Mouse (Mus musculus) olfactory bulb, adult 2 months (tissue): ENCODE data around the gene Cst13. TPM values are rescaled to one million over a fixed set of nuclear protein-coding genes. Genes with fewer than 3 reads are reported as not detected.

ENCODE experiments used
- H3K27ac ChIP-seq: fragments of 200-500 bp; 2 replicates; pipeline ENCODE4 v1.5.1; 2012; ENCODE audit warnings: low read depth, low read length; ENCODE audit not compliant: insufficient read depth
- H3K4me1 ChIP-seq: fragments of 200-500 bp; 2 replicates; pipeline ENCODE4 v1.6.1; 2012; ENCODE audit warnings: low read length; ENCODE audit not compliant: control insufficient read depth, insufficient read depth
- H3K4me3 ChIP-seq: fragments of 200-500 bp; 2 replicates; pipeline ENCODE4 v1.5.1; 2012; ENCODE audit warnings: mild to moderate bottlenecking, low read depth, low read length, moderate library complexity; ENCODE audit not compliant: insufficient read depth
- CTCF ChIP-seq: fragments of 200-500 bp; IDR thresholded peaks from 2 replicates; pipeline ENCODE4 v1.5.1; 2012; ENCODE audit warnings: low read depth, mild to moderate bottlenecking, low read length, moderate library complexity; ENCODE audit not compliant: insufficient read depth
- POLR2A ChIP-seq: fragments of 200-500 bp; IDR thresholded peaks from 2 replicates; pipeline ENCODE4 v1.6.1; 2012; ENCODE audit warnings: mild to moderate bottlenecking, low read depth, low read length, moderate library complexity; ENCODE audit not compliant: insufficient read depth
- WGBS: fragments of 180-500 bp; shearing (Covaris S2); methylation state at CpG from one replicate; pipeline ENCODE4 v1.1.7; 2018; 5-methylcytosine and 5-hydroxymethylcytosine counted together
- polyA plus RNA-seq: library from polyadenylated mRNA; stranded (reverse); fragments of >200 nt; gene quantifications from 2 replicates; pipeline ENCODE4 v1.2.4, GENCODE M21; 2012; ENCODE audit warnings: low replicate concordance; ENCODE audit not compliant: missing spikeins, insufficient read depth, insufficient read length

Cst13 gene
- polyA plus RNA-seq, 1 experiment = not detected

DNA sequence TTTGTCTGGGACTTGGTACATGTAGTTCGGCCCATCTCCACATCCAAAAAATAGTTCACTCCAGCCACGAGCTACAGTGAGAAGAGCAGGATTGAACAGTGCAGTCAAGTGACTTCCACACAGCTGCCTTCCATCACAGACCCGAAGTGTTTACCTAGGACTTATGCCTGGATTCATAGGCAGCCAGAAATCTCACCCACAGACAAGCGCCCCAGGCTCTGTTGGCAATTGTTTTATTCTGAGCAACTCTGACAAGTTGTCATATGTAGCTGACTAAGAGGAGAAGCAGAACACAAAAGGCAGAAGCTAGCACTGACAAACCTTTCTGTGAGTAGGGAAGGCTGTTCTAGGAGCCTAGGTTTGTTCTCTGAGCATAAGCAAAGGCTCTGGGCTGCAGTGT, 53.0 kb downstream of the Cst13 start:
- TF ChIP-seq POLR2A = no peak
- TF ChIP-seq CTCF = no peak
- peaks cover 7% of the 10 kb centered on the region; the same call in 1 of the 2 replicates for H3K4me1 ChIP-seq
- H3K4me3 ChIP-seq = peak overlapping the region; percentile 29
- WGBS = 45% methylated on average over 4 of the region's 4 CpGs
- peak overlapping the region; percentile 84 for H3K27ac ChIP-seq

- TF ChIP-seq POLR2A = no peak
- no peak for TF ChIP-seq CTCF
- WGBS = 7% methylated on average over 3 of the region's 3 CpGs
- Histone ChIP-seq H3K4me3 (peak overlapping the region; percentile 88), H3K27ac (peak overlapping the region; percentile 84), H3K4me1 (peaks cover 7% of the 10 kb centered on the region; the same call in 1 of the 2 replicates)
Observed at GRCm38 (mm10) chr2:148874224-148874616, 54.3 kb downstream of the Cst13 start.

DNA sequence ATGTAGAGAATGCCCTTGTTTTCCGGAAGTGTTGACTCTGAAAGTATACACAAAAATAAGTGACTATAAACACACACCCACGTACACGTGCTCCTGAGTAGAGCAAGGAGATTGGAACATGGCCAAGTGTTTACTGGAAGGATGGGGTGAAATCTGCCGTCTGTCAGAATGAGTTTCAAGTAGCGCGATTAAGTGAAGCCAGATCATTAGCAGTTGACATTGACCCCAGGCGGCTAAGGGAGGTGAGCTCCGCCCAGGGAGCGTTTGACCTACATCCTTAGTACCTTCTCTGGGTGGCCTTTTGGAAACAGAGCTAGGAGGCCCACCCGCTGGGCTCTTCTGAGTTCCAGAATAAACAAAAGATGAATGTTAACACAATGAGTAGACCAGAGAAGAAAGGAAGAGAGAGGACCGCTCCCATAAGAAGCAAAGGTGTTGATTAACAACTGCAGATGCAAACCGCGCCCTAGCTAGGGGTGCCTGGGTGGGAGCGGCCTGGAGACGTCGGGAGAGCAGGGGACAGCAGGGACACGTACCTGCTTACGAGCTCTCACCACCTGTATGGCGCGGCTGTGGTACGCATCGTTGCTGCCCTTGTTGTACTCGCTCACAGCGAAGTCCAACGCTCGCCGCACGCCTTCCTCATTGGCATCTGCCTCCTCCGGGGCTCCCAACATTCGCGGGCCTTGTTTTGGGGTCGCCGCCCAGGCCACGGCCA, 54.9 kb downstream of the Cst13 start:
- Histone ChIP-seq H3K4me1 (peaks cover 7% of the 10 kb centered on the region; the same call in 1 of the 2 replicates), H3K4me3 (peak overlapping the region; percentile 88), H3K27ac (peak overlapping the region; percentile 84)
- WGBS = under 1% methylated on average over 34 of the region's 34 CpGs
- TF ChIP-seq POLR2A (no peak), CTCF (no peak)

DNA sequence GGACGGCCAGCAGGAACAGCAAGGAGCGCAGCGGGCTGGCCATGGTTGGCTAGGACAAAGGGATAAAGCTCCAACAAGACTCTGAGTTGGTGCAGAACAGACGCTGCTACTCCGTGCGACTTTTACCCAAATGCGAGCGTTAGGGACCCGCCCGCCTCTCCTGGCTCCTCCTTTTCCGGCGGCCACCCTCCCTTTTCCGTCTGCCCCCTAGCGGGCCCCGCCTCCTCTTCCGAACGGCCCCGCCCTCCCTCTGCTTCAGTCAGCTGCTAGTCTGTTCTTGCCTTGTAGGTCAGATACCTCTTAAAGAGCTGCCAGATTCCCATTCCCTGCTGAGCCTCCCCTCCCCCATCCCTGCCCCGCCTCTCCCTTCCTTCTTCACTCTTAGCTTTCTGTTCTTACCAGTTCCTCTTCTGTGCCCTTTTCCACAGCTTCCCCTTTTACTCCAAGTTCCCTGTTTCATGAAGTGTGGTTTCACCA, 55.5 kb downstream of the Cst13 start, which contains the start of gene Cst3:
Gene Cst3, minus strand, starts transcription at position 358 of the 477 bp plus-strand sequence.
- peak; percentile 58; the same call in 1 of the 2 replicates for TF ChIP-seq POLR2A
- no peak; the same call in 1 of the 2 replicates for TF ChIP-seq CTCF
- peak within 1 kb of the TSS; percentile 88 for H3K4me3 ChIP-seq
- peaks cover 7% of the 10 kb centered on the region; the same call in 1 of the 2 replicates for H3K4me1 ChIP-seq
- WGBS = under 1% methylated on average over 19 of the region's 19 CpGs
- peak within 1 kb of the TSS; percentile 84 for H3K27ac ChIP-seq

GRCm38 (mm10) chr2:148877016-148877770, 57.3 kb downstream of the Cst13 start:
- Histone ChIP-seq H3K4me3 (no peak overlapping the region), H3K27ac (no peak overlapping the region), H3K4me1 (peaks cover 5% of the 10 kb centered on the region; the same call in 1 of the 2 replicates)
- 50% methylated on average over 3 of the region's 3 CpGs for WGBS
- no peak for TF ChIP-seq CTCF
- TF ChIP-seq POLR2A = no peak

- 13% methylated on average over 2 of the region's 2 CpGs for WGBS
- TF ChIP-seq CTCF (no peak), POLR2A (no peak)
- Histone ChIP-seq H3K4me3 (no peak overlapping the region), H3K4me1 (peaks cover 3% of the 10 kb centered on the region; the same call in 1 of the 2 replicates), H3K27ac (no peak overlapping the region)
Observed at GRCm38 (mm10) chr2:148878641-148879130, 58.8 kb downstream of the Cst13 start.

DNA sequence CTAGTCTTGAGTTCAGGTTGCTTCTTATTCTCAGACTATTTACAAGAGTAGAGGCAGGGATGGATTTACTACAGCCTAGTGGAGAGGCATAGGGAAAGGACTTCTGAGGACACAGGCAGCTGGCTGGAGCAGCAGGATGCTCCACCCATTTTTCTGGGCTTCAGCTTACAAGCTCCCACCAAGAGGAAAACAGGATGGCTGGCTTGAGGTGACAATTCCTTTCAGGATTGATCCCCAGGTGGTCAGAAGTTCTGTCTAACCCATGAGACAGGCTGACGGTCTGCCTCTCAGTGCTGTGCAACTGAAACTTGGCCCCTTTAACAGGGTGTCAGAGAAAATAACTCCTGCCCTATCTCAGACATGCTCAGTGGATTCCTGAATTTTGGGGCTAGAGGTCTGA, 59.3 kb downstream of the Cst13 start:
- 77% methylated on average over 1 of the region's 1 CpGs for WGBS
- H3K27ac ChIP-seq = peak overlapping the region; percentile 31; the same call in 1 of the 2 replicates

More for the DNA sequence above, 59.3 kb downstream of the Cst13 start:
- peaks cover 1% of the 10 kb centered on the region; the same call in 1 of the 2 replicates for H3K4me1 ChIP-seq
- no peak for TF ChIP-seq CTCF
- TF ChIP-seq POLR2A = no peak
- H3K4me3 ChIP-seq = no peak overlapping the region

Other genes starting within 250 kb of the Cst13 start
- gene Nxt1, start 147.5 kb upstream of the Cst13 start, polyA plus RNA-seq = not detected in 2 replicates
- not detected in 2 replicates for gene Gzf1, start 139.1 kb upstream of the Cst13 start, polyA plus RNA-seq
- gene Napb, start 87.6 kb upstream of the Cst13 start, polyA plus RNA-seq = 141 and 208 TPM in 2 replicates
- gene Cstl1, start 69.7 kb upstream of the Cst13 start, polyA plus RNA-seq = not detected in 2 replicates
- not detected in 2 replicates for gene Cst11, start 48.6 kb upstream of the Cst13 start, polyA plus RNA-seq
- gene 8030411F24Rik, start 38.1 kb upstream of the Cst13 start, polyA plus RNA-seq = not detected in 2 replicates
- gene Cst12, start 30.7 kb upstream of the Cst13 start, polyA plus RNA-seq = not detected in 2 replicates
- not detected in 2 replicates for gene Cst8, start 21.3 kb upstream of the Cst13 start, polyA plus RNA-seq
- not detected in 2 replicates for gene Cst9, start 15.1 kb downstream of the Cst13 start, polyA plus RNA-seq
- not detected in 2 replicates for gene 9230104L09Rik, start 45.0 kb downstream of the Cst13 start, polyA plus RNA-seq
- 616 and 1,102 TPM in 2 replicates for gene Cst3, start 55.6 kb downstream of the Cst13 start, polyA plus RNA-seq
- not detected in 2 replicates for gene Gm1330, start 183.2 kb downstream of the Cst13 start, polyA plus RNA-seq
- gene Gm10750, start 197.2 kb downstream of the Cst13 start, polyA plus RNA-seq = not detected in 2 replicates